Mouse (Mus musculus) MEL-GATA-1-ER (cell line): ENCODE measurements at regions not wholly inside any gene's neighbourhood (a gene's known extent, or its start where the extent isn't known, plus 50 kb on each side); places are given as distances from the start of the nearest gene placed in this dataset.
A peak's percentile ranks its signal among the peaks of the same experiment; 100 is the strongest.

ENCODE experiments used
- DNase-seq: peaks from one replicate; pipeline ENCODE4 v3.0.0-alpha.2; 2012; ENCODE audit warnings: low read depth; ENCODE audit errors: extremely low read depth

GRCm38 (mm10) chr3:115207072-115207471 is 303.2 kb downstream of the Olfm3 start:
- DNase-seq: no peak

DNA sequence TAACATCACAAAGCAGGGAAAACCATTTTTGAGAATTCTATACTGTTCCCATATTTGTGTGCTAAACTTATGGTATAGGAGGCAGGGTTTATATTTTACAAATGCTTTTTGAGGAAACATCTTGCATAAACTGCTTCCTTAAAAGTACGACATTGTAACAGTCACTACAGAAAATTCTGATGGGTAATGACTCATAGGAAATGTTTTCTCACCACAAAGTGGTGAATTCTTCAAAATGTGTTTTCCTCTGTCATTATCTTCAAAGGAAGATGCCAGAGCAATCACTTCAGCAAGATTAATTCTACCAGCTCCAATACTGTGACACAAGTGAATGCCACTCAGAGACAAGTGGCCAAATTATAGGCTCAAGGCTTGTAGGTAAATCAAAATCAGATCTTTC is 308.0 kb downstream of the Olfm3 start:
- no peak for DNase-seq

DNA sequence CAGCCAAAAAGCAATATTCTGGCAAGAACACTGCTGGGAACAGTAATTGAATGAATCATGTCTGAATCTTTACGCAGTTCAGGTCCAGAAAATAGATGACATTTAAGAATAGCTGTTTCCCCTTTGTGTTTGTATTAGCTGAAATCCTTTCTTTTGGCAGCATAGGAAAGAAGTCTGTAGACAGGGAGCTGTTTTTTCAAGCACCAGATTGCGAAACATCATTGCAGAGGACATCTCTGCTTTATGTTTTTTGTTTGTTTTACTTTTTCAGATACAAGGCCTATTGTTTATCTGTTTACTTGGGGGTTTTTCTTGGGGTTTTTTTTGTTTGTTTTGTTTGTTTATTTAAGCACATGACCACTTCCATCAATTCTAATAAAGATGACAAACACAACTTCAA is 309.6 kb downstream of the Olfm3 start:
- no peak for DNase-seq

GRCm38 (mm10) chr3:115240497-115240896 is 336.6 kb downstream of the Olfm3 start:
- no peak for DNase-seq

DNA sequence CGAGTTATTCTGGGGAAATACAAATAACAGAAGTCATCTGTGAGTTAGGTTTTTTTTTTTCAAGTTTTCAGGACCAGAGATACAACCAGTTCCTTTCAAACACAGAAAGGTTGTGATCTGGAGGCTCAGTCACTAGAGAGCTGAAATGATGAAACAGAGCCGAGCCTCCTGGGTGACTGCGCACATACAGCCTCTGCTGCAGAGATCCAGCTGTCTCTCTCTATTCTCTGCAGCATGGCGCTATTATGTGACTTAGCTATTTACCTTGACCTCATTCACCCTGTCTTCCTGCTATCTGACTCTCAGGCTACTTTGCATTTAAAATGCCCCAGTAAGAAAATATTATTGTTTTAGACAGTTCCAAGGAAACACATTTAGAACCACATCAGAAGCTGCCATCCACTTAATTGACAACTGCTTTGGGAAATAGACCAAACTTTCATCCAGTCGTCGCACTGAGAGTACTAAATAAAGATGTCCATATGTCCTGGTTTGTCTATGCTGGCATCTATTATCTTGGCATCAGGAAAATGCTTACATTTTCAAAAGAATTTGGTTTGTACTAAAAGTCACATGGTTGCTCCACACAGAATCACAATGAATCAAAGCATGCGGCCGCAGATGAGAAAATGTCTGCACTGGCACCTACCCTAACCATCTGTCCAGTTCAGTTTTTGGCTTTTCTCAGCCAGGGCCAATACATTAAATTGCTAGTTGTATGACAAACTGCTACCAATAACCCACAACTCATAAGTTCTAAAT is 348.9 kb downstream of the Olfm3 start:
- no peak for DNase-seq

- DNase-seq: no peak
Observed at GRCm38 (mm10) chr3:115276207-115276606, 372.3 kb downstream of the Olfm3 start.

GRCm38 (mm10) chr3:115281233-115281632 is 377.4 kb downstream of the Olfm3 start:
- DNase-seq: peak; percentile 50

DNA sequence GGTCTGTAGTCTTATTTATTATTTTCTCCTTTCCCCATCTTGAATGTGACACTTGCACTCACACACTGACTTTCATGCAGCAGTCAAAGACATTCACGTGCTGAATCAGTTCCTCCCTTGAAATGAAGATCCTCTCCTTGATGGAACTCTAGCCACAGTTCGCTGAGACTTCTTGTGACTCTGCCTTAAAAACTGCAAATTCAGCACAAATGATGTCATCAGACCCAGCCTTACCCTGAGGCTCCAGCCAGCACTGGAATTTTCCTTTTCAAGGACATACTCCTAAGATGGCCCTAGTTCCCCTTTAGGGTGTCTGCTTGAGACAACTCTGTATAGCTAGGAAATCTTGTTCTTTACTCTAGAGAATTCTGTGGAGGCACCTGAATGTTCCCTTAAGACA is 380.6 kb downstream of the Olfm3 start:
- DNase-seq: no peak
